Mouse (Mus musculus): Measurements from ENCODE around the gene Rasgrp4. TPM values are rescaled to one million over a fixed set of nuclear protein-coding genes. Genes with fewer than 3 reads are reported as not detected.
"Not testable (repeated sequence)": the region's sequence is repeated elsewhere in the genome, so short reads cannot be mapped to it uniquely, and the experiment has no call there.

The Rasgrp4 gene
- polyA plus RNA-seq, 1 experiment from 2014 or later = 0.58 TPM

- H3K27ac ChIP-seq (replicated peaks; ENCODE audit: low read depth, low read length) = no peak overlapping the region
- H3K27me3 ChIP-seq (ENCODE audit: control insufficient read depth, insufficient read depth, low read length) = no peaks in the 10 kb centered on the region
- H3K36me3 ChIP-seq (replicated peaks; ENCODE audit: control insufficient read depth, insufficient read depth, low read depth, low read length) = no peaks in the 10 kb centered on the region
- 3% methylated on average over 3 of the region's 4 CpGs for WGBS
- H3K9me3 ChIP-seq (replicated peaks; ENCODE audit: control insufficient read depth, low read length) = no peaks in the 10 kb centered on the region
- no peak for ATAC-seq (replicated peaks; ENCODE audit: insufficient number of reproducible peaks, low FRiP score, low TSS enrichment, low read depth)
- H3K4me3 ChIP-seq (ENCODE audit: low read depth, low read length) = peak overlapping the region; percentile 26
- H3K4me1 ChIP-seq (ENCODE audit: control insufficient read depth, insufficient read depth, low read length) = no peaks in the 10 kb centered on the region; the same call in 1 of the 2 replicates
- peak; percentile 34 for DNase-seq (ENCODE audit: low spot score)
- H3K4me2 ChIP-seq (ENCODE audit: low read depth, low read length) = peak overlapping the region; percentile 70
- H3K9ac ChIP-seq (replicated peaks; ENCODE audit: low read length) = peak overlapping the region; percentile 28; the same call in 1 of the 2 replicates
Observed at GRCm38 (mm10) chr7:29134230-29134629, 421 bp upstream of the Rasgrp4 start.

- no peaks in the 10 kb centered on the region for H3K27me3 ChIP-seq (ENCODE audit: control insufficient read depth, insufficient read depth, low read length)
- WGBS = 38% methylated on average over 16 of the region's 16 CpGs
- no peak for DNase-seq (ENCODE audit: low spot score)
- H3K9ac ChIP-seq (replicated peaks; ENCODE audit: low read length) = no peak overlapping the region
- H3K9me3 ChIP-seq (replicated peaks; ENCODE audit: control insufficient read depth, low read length) = no peaks in the 10 kb centered on the region
- no peak overlapping the region for H3K4me2 ChIP-seq (ENCODE audit: low read depth, low read length)
- ATAC-seq (replicated peaks; ENCODE audit: insufficient number of reproducible peaks, low FRiP score, low TSS enrichment, low read depth) = no peak
- H3K4me3 ChIP-seq (ENCODE audit: low read depth, low read length) = no peak overlapping the region
- no peaks in the 10 kb centered on the region; the same call in 1 of the 2 replicates for H3K4me1 ChIP-seq (ENCODE audit: control insufficient read depth, insufficient read depth, low read length)
- no peak overlapping the region for H3K27ac ChIP-seq (replicated peaks; ENCODE audit: low read depth, low read length)
- no peaks in the 10 kb centered on the region for H3K36me3 ChIP-seq (replicated peaks; ENCODE audit: control insufficient read depth, insufficient read depth, low read depth, low read length)
Observed at GRCm38 (mm10) chr7:29137429-29137828, 2.8 kb downstream of the Rasgrp4 start.

DNA sequence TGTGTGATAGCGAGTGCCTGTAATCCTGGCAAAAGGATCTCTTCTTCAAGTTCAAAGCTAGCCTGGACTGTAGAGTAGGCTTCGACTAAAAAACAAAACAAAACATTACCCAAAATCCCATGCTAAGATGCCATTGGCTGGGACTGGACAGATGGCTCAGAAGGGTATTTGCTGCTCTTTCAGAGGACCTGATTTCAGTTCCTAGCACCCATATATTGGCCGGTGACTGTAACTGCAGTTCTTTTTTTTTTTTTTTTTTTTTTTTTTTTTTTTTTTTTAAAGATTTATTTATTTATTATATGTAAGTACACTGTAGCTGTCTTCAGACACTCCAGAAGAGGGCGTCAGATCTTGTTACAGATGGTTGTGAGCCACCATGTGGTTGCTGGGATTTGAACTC, 4.6 kb downstream of the Rasgrp4 start:
- not testable (repeated sequence) for H3K9ac ChIP-seq (replicated peaks; ENCODE audit: low read length); H3K27me3 ChIP-seq (ENCODE audit: control insufficient read depth, insufficient read depth, low read length); H3K9me3 ChIP-seq (replicated peaks; ENCODE audit: control insufficient read depth, low read length); H3K4me1 ChIP-seq (ENCODE audit: control insufficient read depth, insufficient read depth, low read length); ATAC-seq (replicated peaks; ENCODE audit: insufficient number of reproducible peaks, low FRiP score, low TSS enrichment, low read depth); H3K4me2 ChIP-seq (ENCODE audit: low read depth, low read length); DNase-seq (ENCODE audit: low spot score); H3K36me3 ChIP-seq (replicated peaks; ENCODE audit: control insufficient read depth, insufficient read depth, low read depth, low read length); H3K27ac ChIP-seq (replicated peaks; ENCODE audit: low read depth, low read length); H3K4me3 ChIP-seq (ENCODE audit: low read depth, low read length)
- WGBS = 93% methylated on average over 3 of the region's 4 CpGs

DNA sequence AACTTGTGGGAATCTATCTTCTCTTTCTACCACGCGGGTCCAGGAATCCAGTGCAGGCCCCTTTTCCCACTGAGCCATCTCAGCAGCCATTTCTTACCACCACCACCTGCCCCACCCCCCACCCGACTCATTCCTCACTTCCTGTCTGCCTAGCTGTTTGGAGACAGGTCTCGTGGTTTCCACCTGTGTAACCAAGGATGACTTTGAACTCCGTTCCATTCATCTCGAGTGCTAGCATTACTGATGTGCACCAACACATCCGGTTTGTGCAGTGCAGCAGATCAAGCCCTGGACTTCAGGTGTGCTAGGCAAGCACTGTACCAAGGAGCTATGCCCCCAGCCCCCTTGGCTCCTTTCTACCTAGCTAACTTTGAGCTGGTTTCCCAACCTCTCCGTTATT, 6.8 kb downstream of the Rasgrp4 start:
- H3K9ac ChIP-seq (replicated peaks; ENCODE audit: low read length) = no peak overlapping the region
- DNase-seq (ENCODE audit: low spot score) (no peak), ATAC-seq (replicated peaks; ENCODE audit: insufficient number of reproducible peaks, low FRiP score, low TSS enrichment, low read depth) (no peak)
- H3K4me1 ChIP-seq (ENCODE audit: control insufficient read depth, insufficient read depth, low read length) = no peaks in the 10 kb centered on the region; the same call in 1 of the 2 replicates
- no peaks in the 10 kb centered on the region for H3K9me3 ChIP-seq (replicated peaks; ENCODE audit: control insufficient read depth, low read length)
- no peaks in the 10 kb centered on the region for H3K27me3 ChIP-seq (ENCODE audit: control insufficient read depth, insufficient read depth, low read length)
- H3K36me3 ChIP-seq (replicated peaks; ENCODE audit: control insufficient read depth, insufficient read depth, low read depth, low read length) = no peaks in the 10 kb centered on the region
- no peak overlapping the region for H3K27ac ChIP-seq (replicated peaks; ENCODE audit: low read depth, low read length)
- no peak overlapping the region for H3K4me2 ChIP-seq (ENCODE audit: low read depth, low read length)
- no peak overlapping the region for H3K4me3 ChIP-seq (ENCODE audit: low read depth, low read length)
- WGBS = 81% methylated on average over 8 of the region's 8 CpGs

DNA sequence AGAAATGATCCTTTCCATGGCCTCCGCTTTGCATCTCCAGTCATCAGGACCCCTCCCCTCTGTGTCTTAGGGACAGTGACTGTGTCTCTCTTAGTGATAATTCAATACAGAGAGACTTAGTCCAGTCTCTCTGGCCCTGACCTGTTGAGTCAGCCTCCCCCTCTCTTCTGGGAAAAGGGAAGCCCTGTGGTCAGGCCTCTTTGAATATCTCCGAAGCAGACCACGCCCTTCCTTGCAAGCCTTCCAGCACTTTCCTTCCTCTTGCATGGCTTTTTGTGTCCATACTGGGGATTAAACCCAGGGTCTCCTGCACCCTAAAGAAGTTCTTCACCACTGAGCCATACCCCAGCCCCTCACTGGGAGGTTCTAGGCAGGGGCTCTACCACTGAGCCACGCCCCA, 9.4 kb downstream of the Rasgrp4 start:
- H3K36me3 ChIP-seq (replicated peaks; ENCODE audit: control insufficient read depth, insufficient read depth, low read depth, low read length) = no peaks in the 10 kb centered on the region
- H3K27me3 ChIP-seq (ENCODE audit: control insufficient read depth, insufficient read depth, low read length) = no peaks in the 10 kb centered on the region
- no peak overlapping the region for H3K4me3 ChIP-seq (ENCODE audit: low read depth, low read length)
- H3K4me1 ChIP-seq (ENCODE audit: control insufficient read depth, insufficient read depth, low read length) = no peaks in the 10 kb centered on the region
- no peak overlapping the region for H3K27ac ChIP-seq (replicated peaks; ENCODE audit: low read depth, low read length)
- no peak for ATAC-seq (replicated peaks; ENCODE audit: insufficient number of reproducible peaks, low FRiP score, low TSS enrichment, low read depth)
- H3K9me3 ChIP-seq (replicated peaks; ENCODE audit: control insufficient read depth, low read length) = no peaks in the 10 kb centered on the region
- WGBS = 96% methylated on average over 4 of the region's 4 CpGs
- no peak overlapping the region for H3K4me2 ChIP-seq (ENCODE audit: low read depth, low read length)
- H3K9ac ChIP-seq (replicated peaks; ENCODE audit: low read length) = no peak overlapping the region
- DNase-seq (ENCODE audit: low spot score) = no peak

DNA sequence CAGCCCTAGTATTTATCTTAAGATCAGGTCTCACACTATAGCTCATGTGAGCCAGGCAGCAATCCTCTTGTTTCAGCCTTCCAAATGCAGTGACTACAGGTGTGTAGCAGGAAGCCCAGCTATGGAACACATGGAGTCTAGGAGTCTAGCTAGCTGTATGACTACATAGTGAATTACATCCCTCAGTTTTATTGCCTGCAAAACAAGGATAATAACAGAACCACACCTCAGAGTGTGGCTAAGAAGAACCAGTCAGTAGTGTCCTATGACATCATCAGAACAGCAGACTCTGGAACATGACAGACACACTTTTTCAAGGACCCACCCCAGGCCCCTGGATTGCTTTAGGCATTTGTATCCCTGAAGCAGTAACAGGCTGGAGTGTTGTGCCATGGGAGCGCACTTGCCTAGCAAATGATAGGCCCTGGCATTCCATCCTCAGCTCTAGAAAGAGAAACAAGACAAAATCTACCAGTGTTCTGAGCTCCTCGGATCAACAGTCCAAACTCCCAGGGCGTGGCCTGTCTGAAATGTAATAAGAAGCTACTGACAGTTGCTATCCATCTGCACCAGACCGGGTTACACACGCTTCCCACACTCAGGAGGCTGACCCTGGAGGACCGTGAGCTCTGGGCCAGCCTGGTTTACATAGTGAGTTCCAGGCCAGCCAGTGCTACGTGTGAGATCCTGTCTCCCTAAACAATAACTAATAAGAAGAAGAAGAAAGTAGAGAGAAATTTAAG, 12.1 kb downstream of the Rasgrp4 start:
- Histone ChIP-seq H3K27me3 (ENCODE audit: control insufficient read depth, insufficient read depth, low read length) (no peaks in the 10 kb centered on the region), H3K27ac (replicated peaks; ENCODE audit: low read depth, low read length) (no peak overlapping the region), H3K9me3 (replicated peaks; ENCODE audit: control insufficient read depth, low read length) (no peaks in the 10 kb centered on the region), H3K4me1 (ENCODE audit: control insufficient read depth, insufficient read depth, low read length) (no peaks in the 10 kb centered on the region), H3K9ac (replicated peaks; ENCODE audit: low read length) (no peak overlapping the region), H3K4me2 (ENCODE audit: low read depth, low read length) (no peak overlapping the region), H3K4me3 (ENCODE audit: low read depth, low read length) (no peak overlapping the region), H3K36me3 (replicated peaks; ENCODE audit: control insufficient read depth, insufficient read depth, low read depth, low read length) (no peaks in the 10 kb centered on the region)
- ATAC-seq (replicated peaks; ENCODE audit: insufficient number of reproducible peaks, low FRiP score, low TSS enrichment, low read depth) = no peak
- DNase-seq (ENCODE audit: low spot score) = no peak
- WGBS = 88% methylated on average over 7 of the region's 7 CpGs

DNA sequence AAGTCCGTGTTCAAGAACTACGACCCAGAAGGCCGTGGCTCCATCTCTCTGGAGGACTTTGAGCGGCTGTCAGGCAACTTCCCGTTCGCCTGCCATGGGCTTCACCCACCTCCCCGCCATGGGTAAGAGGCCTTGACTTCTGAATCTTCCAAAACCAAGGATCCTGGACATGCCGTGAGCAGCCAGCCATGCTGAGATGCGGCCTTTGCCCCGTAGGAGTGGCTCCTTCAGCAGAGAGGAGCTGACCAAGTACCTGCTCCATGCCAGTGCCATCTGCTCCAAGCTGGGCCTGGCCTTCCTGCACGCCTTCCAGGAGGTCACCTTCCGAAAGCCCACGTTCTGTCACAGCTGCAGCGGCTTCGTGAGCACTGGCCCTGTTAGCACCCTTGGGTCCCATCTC, 14.1 kb downstream of the Rasgrp4 start:
- 84% methylated on average over 15 of the region's 15 CpGs for WGBS
- H3K9me3 ChIP-seq (replicated peaks; ENCODE audit: control insufficient read depth, low read length) = no peaks in the 10 kb centered on the region
- H3K4me1 ChIP-seq (ENCODE audit: control insufficient read depth, insufficient read depth, low read length) = no peaks in the 10 kb centered on the region
- H3K27me3 ChIP-seq (ENCODE audit: control insufficient read depth, insufficient read depth, low read length) = no peaks in the 10 kb centered on the region
- no peak overlapping the region for H3K4me3 ChIP-seq (ENCODE audit: low read depth, low read length)
- no peak overlapping the region for H3K27ac ChIP-seq (replicated peaks; ENCODE audit: low read depth, low read length)
- no peak overlapping the region for H3K4me2 ChIP-seq (ENCODE audit: low read depth, low read length)
- no peak overlapping the region for H3K9ac ChIP-seq (replicated peaks; ENCODE audit: low read length)
- ATAC-seq (replicated peaks; ENCODE audit: insufficient number of reproducible peaks, low FRiP score, low TSS enrichment, low read depth) (no peak), DNase-seq (ENCODE audit: low spot score) (no peak)
- H3K36me3 ChIP-seq (replicated peaks; ENCODE audit: control insufficient read depth, insufficient read depth, low read depth, low read length) = no peaks in the 10 kb centered on the region

DNA sequence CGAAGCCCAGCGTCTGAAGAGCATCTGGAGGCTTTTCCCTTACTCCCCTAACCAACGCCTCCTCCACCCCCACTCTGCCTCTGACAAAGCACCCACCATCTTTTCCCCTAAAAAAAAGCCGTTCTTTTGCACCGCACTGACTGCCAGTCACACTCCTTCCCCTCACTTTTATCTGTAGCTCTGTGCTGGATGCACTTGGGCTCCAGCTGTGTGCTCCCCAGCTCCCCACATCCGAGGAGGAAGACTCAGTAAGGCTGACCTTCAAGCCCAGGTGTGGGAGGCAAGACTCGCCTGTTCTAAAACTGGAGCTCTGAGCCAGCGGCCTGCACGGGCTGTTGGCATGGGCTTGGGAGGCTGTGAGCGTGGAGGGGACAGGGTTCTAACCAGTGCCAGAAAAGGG, 16.8 kb downstream of the Rasgrp4 start:
- DNase-seq (ENCODE audit: low spot score) (no peak), ATAC-seq (replicated peaks; ENCODE audit: insufficient number of reproducible peaks, low FRiP score, low TSS enrichment, low read depth) (no peak)
- H3K27ac ChIP-seq (replicated peaks; ENCODE audit: low read depth, low read length) = no peak overlapping the region
- no peak overlapping the region for H3K4me2 ChIP-seq (ENCODE audit: low read depth, low read length)
- 69% methylated on average over 10 of the region's 10 CpGs for WGBS
- no peaks in the 10 kb centered on the region for H3K4me1 ChIP-seq (ENCODE audit: control insufficient read depth, insufficient read depth, low read length)
- H3K27me3 ChIP-seq (ENCODE audit: control insufficient read depth, insufficient read depth, low read length) = no peaks in the 10 kb centered on the region
- H3K36me3 ChIP-seq (replicated peaks; ENCODE audit: control insufficient read depth, insufficient read depth, low read depth, low read length) = no peaks in the 10 kb centered on the region
- H3K9ac ChIP-seq (replicated peaks; ENCODE audit: low read length) = no peak overlapping the region
- no peaks in the 10 kb centered on the region for H3K9me3 ChIP-seq (replicated peaks; ENCODE audit: control insufficient read depth, low read length)
- no peak overlapping the region for H3K4me3 ChIP-seq (ENCODE audit: low read depth, low read length)

Data from embryonic facial prominence, embryonic 11.5 days (tissue).